Mouse (Mus musculus) hindbrain, embryonic 13.5 days (tissue): ENCODE measurements around the gene Myo5a. TPM values are rescaled to one million over a fixed set of nuclear protein-coding genes. Genes with fewer than 3 reads are reported as not detected.

Source experiments
- ATAC-seq: fragments of 200-750 bp; cut with Nextera tagmentation; 2 replicates; pipeline ENCODE4 v1.8.0; 2017; ENCODE audit warnings: moderate TSS enrichment; ENCODE audit not compliant: low FRiP score
- H3K27ac ChIP-seq: fragments of 300-500 bp; sonication (generic); 2 replicates; pipeline ENCODE4 v1.5.1; 2015; ENCODE audit warnings: inconsistent platforms, mild to moderate bottlenecking, moderate library complexity
- H3K27me3 ChIP-seq: fragments of 300-500 bp; sonication (generic); 2 replicates; pipeline ENCODE4 v1.6.1; 2015; ENCODE audit warnings: mild to moderate bottlenecking, inconsistent platforms
- H3K36me3 ChIP-seq: fragments of 300-500 bp; sonication (generic); 2 replicates; pipeline ENCODE4 v1.6.1; 2015; ENCODE audit warnings: mild to moderate bottlenecking, inconsistent platforms
- H3K4me1 ChIP-seq: fragments of 300-500 bp; sonication (generic); replicated peaks from 2 replicates; pipeline ENCODE4 v1.6.1; 2015; ENCODE audit warnings: inconsistent platforms
- H3K4me2 ChIP-seq: fragments of 300-500 bp; sonication (generic); 2 replicates; pipeline ENCODE4 v1.6.1; 2015; ENCODE audit warnings: inconsistent platforms, mild to moderate bottlenecking, moderate library complexity
- H3K4me3 ChIP-seq: fragments of 300-500 bp; sonication (generic); 2 replicates; pipeline ENCODE4 v1.5.1; 2015; ENCODE audit warnings: mild to moderate bottlenecking, inconsistent platforms
- H3K9ac ChIP-seq: fragments of 300-500 bp; sonication (generic); 2 replicates; pipeline ENCODE4 v1.6.1; 2015; ENCODE audit warnings: mild to moderate bottlenecking, inconsistent platforms
- H3K9me3 ChIP-seq: fragments of 300-500 bp; sonication (generic); 2 replicates; pipeline ENCODE4 v1.6.1; 2016; ENCODE audit warnings: inconsistent platforms
- WGBS: fragments of 180-500 bp; shearing (Covaris S2); methylation state at CpG from one replicate; pipeline ENCODE4 v1.1.7; 2015; 5-methylcytosine and 5-hydroxymethylcytosine counted together
- polyA plus RNA-seq: library from polyadenylated mRNA; unstranded; fragments of >200 nt; fragmentation: Nextera tagmentation; extraction: Ambion mirVana; gene quantifications from 2 replicates; pipeline ENCODE4 v1.2.1, GENCODE M21; 2015

The Myo5a gene
- polyA plus RNA-seq, 1 experiment from 2014 or later, result 30.0 TPM

DNA sequence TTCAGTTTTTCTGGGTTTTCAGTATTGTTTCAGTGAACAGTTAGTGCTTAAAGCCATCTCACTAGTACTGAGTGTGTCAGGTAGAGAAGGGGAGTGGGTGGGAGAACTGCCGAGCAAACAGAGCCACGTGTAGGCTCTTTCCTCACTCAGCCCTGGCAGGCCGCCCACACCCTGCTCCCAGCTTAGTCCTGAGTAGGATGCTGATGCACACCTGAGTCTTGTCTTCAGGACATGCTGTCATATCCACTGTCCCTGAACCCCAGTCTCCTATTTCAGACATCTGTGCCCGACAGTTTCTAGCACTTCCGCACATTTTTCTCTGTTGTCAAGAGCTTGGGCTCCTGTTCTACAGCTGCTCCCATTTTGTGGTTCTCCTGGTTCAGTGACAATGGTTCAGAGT is 149.1 kb downstream of the Myo5a start:
- Histone ChIP-seq H3K27me3 (no peaks in the 10 kb centered on the region), H3K9ac (no peak overlapping the region), H3K4me1 (no peaks in the 10 kb centered on the region), H3K27ac (no peak overlapping the region), H3K36me3 (peaks cover 48% of the 10 kb centered on the region), H3K4me2 (no peak overlapping the region), H3K9me3 (no peaks in the 10 kb centered on the region), H3K4me3 (no peak overlapping the region)
- 74% methylated on average over 5 of the region's 5 CpGs for WGBS
- ATAC-seq, result no peak

GRCm38 (mm10) chr9:75221420-75222287 is 150.8 kb downstream of the Myo5a start:
- no peaks in the 10 kb centered on the region for H3K4me1 ChIP-seq
- no peak overlapping the region for H3K9ac ChIP-seq
- 0 out of 2 replicates have a peak, but pooled peaks have one; percentile 43 for ATAC-seq
- H3K4me3 ChIP-seq, result no peak overlapping the region
- H3K9me3 ChIP-seq, result no peaks in the 10 kb centered on the region
- peaks cover 31% of the 10 kb centered on the region for H3K36me3 ChIP-seq
- H3K4me2 ChIP-seq, result no peak overlapping the region
- 73% methylated on average over 10 of the region's 10 CpGs for WGBS
- no peaks in the 10 kb centered on the region for H3K27me3 ChIP-seq
- no peak overlapping the region for H3K27ac ChIP-seq

DNA sequence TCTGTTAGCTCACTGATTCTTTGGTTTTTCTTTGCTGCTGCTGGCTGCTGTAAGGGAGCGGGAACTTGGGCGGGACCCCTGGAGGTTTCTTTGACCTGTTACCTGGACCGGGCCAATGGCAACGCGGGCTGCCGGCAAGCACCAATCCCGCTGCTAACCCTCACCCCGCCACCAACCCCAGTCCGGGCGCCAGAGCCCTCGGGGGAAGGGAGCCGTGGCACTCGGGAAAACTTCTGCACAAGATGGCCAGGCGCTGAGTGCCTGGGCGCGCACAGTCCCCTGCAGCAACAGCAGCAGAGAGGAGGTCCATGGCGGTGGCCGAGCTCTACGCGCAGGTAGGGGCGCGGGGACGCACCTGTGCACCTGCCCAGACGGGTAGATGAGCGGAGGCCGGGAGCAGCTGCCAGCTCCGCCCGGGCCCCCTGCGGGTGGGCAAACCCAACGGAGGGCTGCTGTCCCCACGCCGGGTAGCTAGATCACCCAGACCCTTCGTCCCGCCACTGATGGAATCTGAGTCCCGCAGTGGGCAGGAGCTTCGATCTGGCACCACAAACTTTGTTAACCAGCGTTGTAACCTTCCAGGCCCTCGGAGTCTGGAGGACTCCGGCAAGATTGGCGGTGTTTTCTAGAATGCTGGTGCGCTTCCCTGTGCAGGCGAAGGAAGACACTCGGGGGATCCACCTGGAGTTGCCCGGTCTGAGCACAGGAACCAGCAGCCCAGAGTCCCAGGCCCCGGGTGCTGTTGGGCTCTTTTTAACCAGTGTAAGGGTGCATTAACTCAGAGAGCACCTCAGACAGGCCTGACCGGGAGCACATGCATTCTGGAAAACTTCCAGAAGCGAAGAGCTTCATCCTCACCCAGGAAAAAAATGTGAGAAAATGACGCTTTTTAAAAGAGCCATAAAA is 161.3 kb downstream of the Myo5a start, which contains the start of gene Myo5c:
Gene Myo5c, plus strand, starts transcription at position 180 of the 906 bp plus-strand sequence.
- peak within 1 kb of the TSS; percentile 38 for H3K4me3 ChIP-seq
- H3K27me3 ChIP-seq, result peaks cover 47% of the 10 kb centered on the region
- peaks cover 10% of the 10 kb centered on the region for H3K4me1 ChIP-seq
- 0 out of 2 replicates have a peak, but pooled peaks have one; percentile 49 for ATAC-seq
- no peaks in the 10 kb centered on the region for H3K36me3 ChIP-seq
- peak within 1 kb of the TSS; percentile 51 for H3K9ac ChIP-seq
- peak within 1 kb of the TSS; percentile 64 for H3K4me2 ChIP-seq
- WGBS, result 3% methylated on average over 43 of the region's 48 CpGs
- no peak within 1 kb of the TSS for H3K27ac ChIP-seq
- H3K9me3 ChIP-seq, result no peaks in the 10 kb centered on the region

DNA sequence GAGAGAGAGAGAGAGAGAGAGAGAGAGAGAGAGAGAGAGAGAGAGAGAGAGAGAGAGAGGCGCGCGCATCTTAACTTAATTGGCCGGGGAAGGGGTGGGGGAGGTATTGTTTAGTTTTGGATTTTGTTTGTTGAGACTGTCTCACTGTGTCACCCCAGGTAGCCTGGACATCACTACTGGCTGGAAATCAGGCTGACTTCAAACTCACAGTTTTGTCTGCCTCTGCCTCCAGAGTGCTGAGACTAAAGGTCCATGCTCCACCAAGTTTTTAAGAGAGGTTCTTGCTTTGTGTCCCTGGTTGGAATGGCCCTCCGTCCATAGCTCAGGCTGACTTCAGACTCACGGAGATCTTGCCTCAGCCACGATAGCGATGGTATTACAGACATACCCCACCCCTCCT is 162.0 kb downstream of the Myo5a start:
- Histone ChIP-seq H3K36me3 (no peaks in the 10 kb centered on the region), H3K9me3 (no peaks in the 10 kb centered on the region), H3K4me1 (peaks cover 10% of the 10 kb centered on the region), H3K4me2 (no peak overlapping the region), H3K27me3 (peaks cover 47% of the 10 kb centered on the region), H3K27ac (no peak overlapping the region), H3K4me3 (no peak overlapping the region), H3K9ac (no peak overlapping the region)
- WGBS, result 21% methylated on average over 7 of the region's 8 CpGs
- ATAC-seq, result no peak

- no peak for ATAC-seq
- H3K4me3 ChIP-seq, result no peak overlapping the region
- WGBS, result 31% methylated on average over 7 of the region's 7 CpGs
Measured at GRCm38 (mm10) chr9:75234271-75234741, 163.5 kb downstream of the Myo5a start.

DNA sequence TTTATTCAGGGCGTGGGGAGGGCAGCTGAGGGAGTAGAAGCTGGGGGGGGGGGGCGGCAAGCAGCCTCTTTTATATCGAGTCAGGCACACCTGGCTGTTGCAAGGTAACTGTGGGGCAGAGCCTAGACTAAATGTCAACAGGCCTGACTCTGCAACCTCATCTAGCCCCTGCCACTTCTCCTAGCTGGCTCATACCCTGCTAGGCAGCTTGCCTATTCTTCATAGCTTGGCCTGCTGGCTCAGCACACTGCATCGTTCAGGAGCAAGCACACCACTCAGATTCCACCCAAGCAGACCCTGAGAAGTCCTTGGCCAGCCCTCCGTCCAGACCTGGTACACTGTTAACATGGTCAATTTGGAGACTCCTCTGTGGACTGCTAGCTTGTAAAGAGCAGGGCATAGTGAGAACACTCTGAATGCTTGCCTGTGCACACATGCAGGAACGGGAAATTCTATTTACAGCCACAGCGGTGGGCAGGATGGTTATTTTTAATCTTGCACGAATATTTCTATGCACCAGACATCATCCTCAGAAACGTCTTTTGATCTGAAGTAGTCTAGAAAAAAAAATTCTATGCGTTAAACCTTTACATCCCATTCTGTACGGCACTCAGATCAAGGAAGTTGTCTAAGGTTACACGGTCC is 164.3 kb downstream of the Myo5a start:
- Histone ChIP-seq H3K9me3 (no peaks in the 10 kb centered on the region), H3K4me3 (no peak overlapping the region), H3K4me1 (peaks cover 10% of the 10 kb centered on the region), H3K9ac (no peak overlapping the region), H3K4me2 (no peak overlapping the region), H3K36me3 (no peaks in the 10 kb centered on the region), H3K27ac (no peak overlapping the region), H3K27me3 (peaks cover 47% of the 10 kb centered on the region)
- WGBS, result 75% methylated on average over 12 of the region's 12 CpGs
- ATAC-seq, result no peak

More at GRCm38 (mm10) chr9:75234271-75234741, 163.5 kb downstream of the Myo5a start:
- Histone ChIP-seq H3K9ac (no peak overlapping the region), H3K27me3 (peaks cover 47% of the 10 kb centered on the region), H3K27ac (no peak overlapping the region), H3K4me1 (peaks cover 10% of the 10 kb centered on the region), H3K9me3 (no peaks in the 10 kb centered on the region), H3K4me2 (no peak overlapping the region), H3K36me3 (no peaks in the 10 kb centered on the region)

GRCm38 (mm10) chr9:75235696-75236095 is 164.9 kb downstream of the Myo5a start:
- H3K27me3 ChIP-seq, result peaks cover 45% of the 10 kb centered on the region
- H3K4me2 ChIP-seq, result no peak overlapping the region
- H3K9ac ChIP-seq, result no peak overlapping the region
- H3K27ac ChIP-seq, result no peak overlapping the region
- no peaks in the 10 kb centered on the region for H3K9me3 ChIP-seq
- no peak overlapping the region for H3K4me3 ChIP-seq
- H3K36me3 ChIP-seq, result no peaks in the 10 kb centered on the region
- no peak for ATAC-seq
- H3K4me1 ChIP-seq, result peaks cover 10% of the 10 kb centered on the region
- 50% methylated on average over 2 of the region's 2 CpGs for WGBS

- Histone ChIP-seq H3K9me3 (no peaks in the 10 kb centered on the region), H3K36me3 (no peaks in the 10 kb centered on the region), H3K4me2 (no peak overlapping the region), H3K27me3 (peaks cover 35% of the 10 kb centered on the region), H3K27ac (no peak overlapping the region), H3K9ac (no peak overlapping the region), H3K4me3 (no peak overlapping the region), H3K4me1 (peaks cover 8% of the 10 kb centered on the region)
- ATAC-seq, result no peak
- WGBS, result 89% methylated on average over 12 of the region's 12 CpGs
Measured at GRCm38 (mm10) chr9:75236416-75237308, 165.8 kb downstream of the Myo5a start.

GRCm38 (mm10) chr9:75238179-75238578 is 167.4 kb downstream of the Myo5a start:
- peaks cover 20% of the 10 kb centered on the region for H3K27me3 ChIP-seq
- WGBS, result 86% methylated on average over 3 of the region's 3 CpGs
- H3K9ac ChIP-seq, result no peak overlapping the region
- H3K27ac ChIP-seq, result no peak overlapping the region
- H3K4me2 ChIP-seq, result no peak overlapping the region
- H3K4me3 ChIP-seq, result no peak overlapping the region
- no peaks in the 10 kb centered on the region for H3K36me3 ChIP-seq
- no peaks in the 10 kb centered on the region for H3K9me3 ChIP-seq
- H3K4me1 ChIP-seq, result 0 out of 2 replicates have a peak, but pooled peaks cover 1% of the 10 kb centered on the region
- ATAC-seq, result no peak

DNA sequence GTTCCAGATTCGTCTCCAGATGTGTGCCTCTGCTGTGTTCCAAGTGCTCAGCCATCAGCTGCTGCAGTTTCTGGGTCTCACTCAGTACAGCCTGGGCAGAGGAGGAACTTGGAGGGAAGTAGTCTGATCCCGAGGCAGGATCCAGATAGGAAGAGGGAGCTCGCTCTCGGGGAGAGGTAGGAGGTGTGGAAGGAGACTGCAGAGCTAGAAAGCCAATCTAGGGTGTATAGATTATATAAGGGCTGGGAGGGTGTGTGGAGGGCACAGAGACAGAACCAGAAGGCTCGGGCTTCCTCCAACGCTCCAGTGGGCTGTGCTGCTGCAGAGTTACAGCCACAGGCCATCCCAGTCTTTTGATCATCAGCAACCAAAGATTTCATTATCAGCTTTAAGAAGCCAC is 172.2 kb downstream of the Myo5a start:
- Histone ChIP-seq H3K4me3 (no peak overlapping the region), H3K9me3 (no peaks in the 10 kb centered on the region), H3K36me3 (no peaks in the 10 kb centered on the region), H3K27ac (no peak overlapping the region), H3K4me2 (no peak overlapping the region), H3K27me3 (no peaks in the 10 kb centered on the region), H3K9ac (no peak overlapping the region), H3K4me1 (peaks cover 12% of the 10 kb centered on the region; the same call in 1 of the 2 replicates)
- ATAC-seq, result no peak
- 90% methylated on average over 6 of the region's 6 CpGs for WGBS
